Mouse (Mus musculus) bone marrow, adult 2 months (tissue): ENCODE data around the gene Zfp658.

Experiments used
- CTCF ChIP-seq: fragments of 200-500 bp; IDR thresholded peaks from 2 replicates; pipeline ENCODE4 v1.5.1; 2011; ENCODE audit warnings: low read length, control low read depth; ENCODE audit not compliant: control insufficient read depth, insufficient read depth
- POLR2A ChIP-seq: fragments of 200-500 bp; IDR thresholded peaks from 2 replicates; pipeline ENCODE4 v1.6.1; 2011; ENCODE audit warnings: low read depth, mild to moderate bottlenecking, control low read depth, low read length, borderline replicate concordance; ENCODE audit not compliant: control insufficient read depth

GRCm38 (mm10) chr7:43518341-43518740 lies 43.7 kb upstream of the Zfp658 start:
- TF ChIP-seq CTCF (no peak), POLR2A (no peak)
